Mouse (Mus musculus) embryonic stem cell, embryonic (primary cell): ENCODE data around the gene Plekho2.

Experiments
- CTCF ChIA-PET, 4 experiments: fragments of 300-600 bp in 2 of 4; fragments of 350-600 bp in 2 of 4; sonication (Branson Sonifier 250); formaldehyde crosslinking; loops; one replicate each; lab custom pipeline; 2022; ENCODE audit warnings: inconsistent platforms in 2 of 4; lab: Charles Lee
- POLR2A ChIA-PET, 4 experiments: fragments of 300-600 bp in 2 of 4; fragments of 350-600 bp in 2 of 4; sonication (Branson Sonifier 250); formaldehyde crosslinking; loops; one replicate each; lab custom pipeline; 2022; ENCODE audit warnings: antibody characterized with exemption in 4 of 4, inconsistent platforms in 1 of 4; lab: Charles Lee

Plekho2 gene

GRCm38 (mm10) chr9:65502721-65503505 lies 76.9 kb downstream of the Plekho2 start:
- CTCF ChIA-PET: interaction anchor here (0.6 to 2.6 kb wide), 18 partner anchors 11 to 679 kb away, joined by 3 to 10 read pairs (median 3); partner anchors contain the start of gene Mtfmt (in 1 of the 4)
- POLR2A ChIA-PET: interaction anchor here in 3 of 4 experiments (0.7 to 1.6 kb wide), 5 partner anchors 17 to 162 kb away, joined by 3 to 5 read pairs (median 3); partner anchors contain the start of genes Ankdd1a (in 1 of the 3), Mtfmt (in 1 of the 3) and Pif1 (in 1 of the 3)
